Mouse (Mus musculus) forebrain, embryonic 10.5 days (tissue): Measurements from ENCODE around the gene Spryd3. TPM values are rescaled to one million over a fixed set of nuclear protein-coding genes. Genes with fewer than 3 reads are reported as not detected.
A peak's percentile ranks its signal among the peaks of the same experiment; 100 is the strongest.

Source experiments
- DNase-seq: peaks from one replicate; pipeline ENCODE4 v3.0.0-alpha.2; 2017; ENCODE audit warnings: low spot score; ENCODE audit errors: extremely low spot score
- H3K27ac ChIP-seq: fragments of 300-500 bp; sonication (generic); 2 replicates; pipeline ENCODE4 v1.5.1; 2016; ENCODE audit warnings: mild to moderate bottlenecking
- H3K27me3 ChIP-seq: fragments of 300-500 bp; sonication (generic); 2 replicates; pipeline ENCODE4 v1.6.1; 2016; ENCODE audit warnings: mild to moderate bottlenecking; ENCODE audit not compliant: poor library complexity, severe bottlenecking
- H3K36me3 ChIP-seq: fragments of 300-500 bp; sonication (generic); replicated peaks from 2 replicates; pipeline ENCODE4 v1.6.1; 2016; ENCODE audit warnings: mild to moderate bottlenecking, moderate library complexity
- H3K4me1 ChIP-seq: fragments of 300-500 bp; sonication (generic); 2 replicates; pipeline ENCODE4 v1.6.1; 2016
- H3K4me3 ChIP-seq: fragments of 300-500 bp; sonication (generic); 2 replicates; pipeline ENCODE4 v1.5.1; 2016; ENCODE audit warnings: mild to moderate bottlenecking, moderate library complexity
- H3K9me3 ChIP-seq: fragments of 300-500 bp; sonication (generic); 2 replicates; pipeline ENCODE4 v1.6.1; 2016; ENCODE audit warnings: mild to moderate bottlenecking, moderate library complexity
- WGBS: fragments of 180-500 bp; shearing (Covaris S2); methylation state at CpG from one replicate; pipeline ENCODE4 v1.1.7; 2016; 5-methylcytosine and 5-hydroxymethylcytosine counted together
- polyA plus RNA-seq: library from polyadenylated mRNA; unstranded; fragments of >200 nt; fragmentation: Nextera tagmentation; extraction: Ambion mirVana; gene quantifications from 2 replicates; pipeline ENCODE4 v1.2.1, GENCODE M21; 2016

Spryd3 gene
- polyA plus RNA-seq, 1 experiment from 2014 or later = 12.7 TPM

DNA sequence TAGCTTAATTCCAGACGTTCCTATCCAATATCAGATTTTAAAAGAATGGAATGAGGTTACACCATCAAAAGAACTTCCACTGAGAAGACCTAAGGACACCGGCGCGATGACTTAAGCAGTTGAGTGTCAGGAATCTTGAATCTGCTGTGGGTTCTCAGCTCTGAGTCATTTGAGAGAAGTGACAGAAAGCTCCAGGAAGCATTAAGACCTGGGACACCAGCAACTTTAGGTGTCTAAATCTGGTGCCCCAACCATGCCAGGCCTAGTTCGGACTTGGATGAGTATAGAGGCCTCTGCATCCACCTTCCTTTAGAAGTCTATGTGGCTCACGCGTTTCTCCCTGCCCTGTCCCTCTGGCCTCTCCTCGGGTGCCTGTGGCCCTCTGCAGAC, 36.3 kb downstream of the Spryd3 start:
- H3K9me3 ChIP-seq = no peaks in the 10 kb centered on the region
- H3K27me3 ChIP-seq = peaks cover 58% of the 10 kb centered on the region
- H3K27ac ChIP-seq = peak overlapping the region; percentile 88
- H3K4me1 ChIP-seq = peaks cover 77% of the 10 kb centered on the region
- WGBS = 19% methylated on average over 8 of the region's 8 CpGs
- H3K36me3 ChIP-seq = peaks cover 40% of the 10 kb centered on the region
- DNase-seq = no peak
- H3K4me3 ChIP-seq = peak overlapping the region; percentile 62

- Histone ChIP-seq H3K27ac (no peak overlapping the region; the same call in 1 of the 2 replicates), H3K36me3 (peaks cover 45% of the 10 kb centered on the region), H3K27me3 (peaks cover 53% of the 10 kb centered on the region), H3K4me3 (peak overlapping the region; percentile 62; the same call in 1 of the 2 replicates), H3K4me1 (peaks cover 72% of the 10 kb centered on the region), H3K9me3 (no peaks in the 10 kb centered on the region)
- WGBS = 47% methylated on average over 5 of the region's 5 CpGs
- DNase-seq = no peak
Observed at GRCm38 (mm10) chr15:102099260-102099659, 36.8 kb downstream of the Spryd3 start.

DNA sequence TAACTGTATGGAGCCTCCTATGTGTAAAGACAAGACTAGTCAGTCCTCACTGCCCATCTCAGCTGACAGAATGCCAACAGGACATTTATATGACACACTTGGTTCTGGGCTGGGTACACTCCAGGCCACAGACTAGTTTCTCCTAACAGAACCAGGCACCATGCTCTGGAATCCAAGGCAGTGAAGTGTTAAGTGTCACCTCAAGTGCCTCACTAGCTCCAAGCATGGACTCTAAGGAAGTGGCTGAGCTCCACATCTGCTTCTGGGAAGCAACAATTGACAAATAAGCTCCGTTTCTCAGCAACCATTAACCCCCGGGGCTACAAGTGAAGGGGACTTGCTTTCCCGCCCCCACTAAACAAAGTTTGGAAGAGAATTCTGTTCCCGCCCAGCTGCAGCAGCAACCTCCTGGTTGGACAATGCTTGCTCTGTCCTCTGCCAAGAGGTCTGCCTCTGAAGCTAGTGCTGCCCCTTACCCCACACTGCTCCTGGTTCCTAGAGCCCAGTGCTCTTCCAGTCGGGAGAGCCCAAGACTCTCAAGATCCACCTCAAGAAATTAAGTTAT, 38.0 kb downstream of the Spryd3 start:
- Histone ChIP-seq H3K4me1 (peaks cover 60% of the 10 kb centered on the region), H3K4me3 (0 out of 2 replicates have a peak overlapping the region, but pooled peaks have one; percentile 5), H3K27ac (peak overlapping the region; percentile 35), H3K9me3 (no peaks in the 10 kb centered on the region), H3K27me3 (peaks cover 41% of the 10 kb centered on the region), H3K36me3 (peaks cover 57% of the 10 kb centered on the region)
- WGBS = 31% methylated on average over 5 of the region's 5 CpGs
- DNase-seq = no peak

- H3K36me3 ChIP-seq = peaks cover 64% of the 10 kb centered on the region
- no peak overlapping the region for H3K4me3 ChIP-seq
- H3K27me3 ChIP-seq = peaks cover 34% of the 10 kb centered on the region
- H3K4me1 ChIP-seq = peaks cover 53% of the 10 kb centered on the region
- H3K27ac ChIP-seq = no peak overlapping the region
- 81% methylated on average over 8 of the region's 8 CpGs for WGBS
- H3K9me3 ChIP-seq = no peaks in the 10 kb centered on the region
- DNase-seq = no peak
Observed at GRCm38 (mm10) chr15:102097147-102097915, 38.7 kb downstream of the Spryd3 start.

GRCm38 (mm10) chr15:102094988-102095387, 41.0 kb downstream of the Spryd3 start:
- Histone ChIP-seq H3K27ac (no peak overlapping the region), H3K4me1 (peaks cover 30% of the 10 kb centered on the region), H3K9me3 (no peaks in the 10 kb centered on the region), H3K36me3 (peaks cover 87% of the 10 kb centered on the region), H3K27me3 (peaks cover 16% of the 10 kb centered on the region), H3K4me3 (no peak overlapping the region)
- 94% methylated on average over 16 of the region's 16 CpGs for WGBS
- DNase-seq = no peak

- no peak overlapping the region for H3K4me3 ChIP-seq
- peaks cover 21% of the 10 kb centered on the region for H3K4me1 ChIP-seq
- H3K36me3 ChIP-seq = peaks cover 96% of the 10 kb centered on the region
- no peak overlapping the region for H3K27ac ChIP-seq
- no peaks in the 10 kb centered on the region for H3K9me3 ChIP-seq
- DNase-seq = no peak
- H3K27me3 ChIP-seq = peaks cover 12% of the 10 kb centered on the region
- WGBS = 86% methylated on average over 2 of the region's 2 CpGs
Observed at GRCm38 (mm10) chr15:102094157-102094556, 41.9 kb downstream of the Spryd3 start.

- 91% methylated on average over 4 of the region's 4 CpGs for WGBS
- no peak for DNase-seq
- Histone ChIP-seq H3K27me3 (no peaks in the 10 kb centered on the region), H3K4me1 (peaks cover 2% of the 10 kb centered on the region), H3K36me3 (peaks cover 100% of the 10 kb centered on the region), H3K4me3 (no peak overlapping the region), H3K27ac (no peak overlapping the region), H3K9me3 (no peaks in the 10 kb centered on the region)
Observed at GRCm38 (mm10) chr15:102092222-102092621, 43.8 kb downstream of the Spryd3 start.

DNA sequence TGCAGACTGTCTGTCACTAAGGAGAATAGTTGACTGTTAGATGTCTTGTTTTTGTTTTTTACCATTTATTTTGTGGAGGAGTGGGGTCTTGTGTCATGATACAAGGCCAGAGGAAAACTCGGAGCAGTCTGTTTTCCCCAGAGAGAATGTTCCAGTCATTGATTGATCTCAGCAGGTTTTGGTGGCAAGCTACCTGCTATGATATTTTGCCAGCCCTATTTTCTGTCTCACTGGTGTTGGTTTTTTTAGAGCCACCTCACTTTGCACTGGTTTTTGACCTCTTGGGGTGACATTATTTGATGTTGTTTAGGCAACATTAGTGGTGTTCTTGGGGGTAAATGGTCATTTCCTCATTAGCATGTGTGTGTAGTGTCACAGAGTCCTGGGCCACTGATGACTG, 44.3 kb downstream of the Spryd3 start:
- no peak overlapping the region for H3K4me3 ChIP-seq
- H3K27ac ChIP-seq = no peak overlapping the region
- no peaks in the 10 kb centered on the region for H3K9me3 ChIP-seq
- H3K4me1 ChIP-seq = no peaks in the 10 kb centered on the region
- DNase-seq = no peak
- H3K36me3 ChIP-seq = peaks cover 100% of the 10 kb centered on the region
- WGBS = 85% methylated on average over 1 of the region's 1 CpGs
- no peaks in the 10 kb centered on the region for H3K27me3 ChIP-seq

GRCm38 (mm10) chr15:102091063-102091679, 44.9 kb downstream of the Spryd3 start:
- H3K4me1 ChIP-seq = no peaks in the 10 kb centered on the region
- peaks cover 100% of the 10 kb centered on the region for H3K36me3 ChIP-seq
- no peak for DNase-seq
- no peaks in the 10 kb centered on the region for H3K27me3 ChIP-seq
- no peaks in the 10 kb centered on the region for H3K9me3 ChIP-seq
- no peak overlapping the region for H3K4me3 ChIP-seq
- no peak overlapping the region for H3K27ac ChIP-seq
- 90% methylated on average over 12 of the region's 12 CpGs for WGBS

- H3K36me3 ChIP-seq = peaks cover 100% of the 10 kb centered on the region
- no peaks in the 10 kb centered on the region for H3K9me3 ChIP-seq
- H3K27me3 ChIP-seq = no peaks in the 10 kb centered on the region
- no peak overlapping the region for H3K4me3 ChIP-seq
- no peaks in the 10 kb centered on the region for H3K4me1 ChIP-seq
- H3K27ac ChIP-seq = no peak overlapping the region
- DNase-seq = no peak
- WGBS = 90% methylated on average over 12 of the region's 12 CpGs
Observed at GRCm38 (mm10) chr15:102089914-102090585, 46.0 kb downstream of the Spryd3 start.

DNA sequence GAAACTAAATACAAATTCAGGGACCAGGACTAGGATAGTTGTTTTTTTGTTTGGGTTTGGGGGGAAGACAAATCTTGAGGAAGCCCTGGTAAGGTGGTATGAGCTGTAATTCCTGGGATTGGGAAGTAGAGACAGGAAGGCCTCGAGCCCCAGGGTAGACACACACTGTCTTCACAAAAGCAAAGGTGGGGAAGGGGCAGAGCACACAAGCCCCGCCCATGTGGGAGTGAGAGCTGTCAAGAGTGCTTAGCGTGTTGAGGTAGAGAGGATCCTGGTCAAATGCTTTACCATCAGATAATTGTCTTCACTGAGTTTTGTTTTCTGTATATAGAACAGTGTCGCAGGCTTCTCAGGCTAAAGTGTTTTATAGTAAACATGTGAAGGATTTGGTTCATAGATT, 53.0 kb downstream of the Spryd3 start:
- Histone ChIP-seq H3K4me1 (no peaks in the 10 kb centered on the region), H3K9me3 (no peaks in the 10 kb centered on the region), H3K27me3 (no peaks in the 10 kb centered on the region), H3K4me3 (no peak overlapping the region), H3K27ac (no peak overlapping the region), H3K36me3 (peaks cover 94% of the 10 kb centered on the region)
- no peak for DNase-seq
- WGBS = 88% methylated on average over 4 of the region's 4 CpGs

GRCm38 (mm10) chr15:102082148-102082547, 53.9 kb downstream of the Spryd3 start:
- H3K9me3 ChIP-seq = no peaks in the 10 kb centered on the region
- no peaks in the 10 kb centered on the region for H3K4me1 ChIP-seq
- H3K27me3 ChIP-seq = no peaks in the 10 kb centered on the region
- H3K36me3 ChIP-seq = peaks cover 93% of the 10 kb centered on the region
- DNase-seq = no peak
- H3K27ac ChIP-seq = no peak overlapping the region
- 90% methylated on average over 4 of the region's 4 CpGs for WGBS
- H3K4me3 ChIP-seq = no peak overlapping the region
